ENCODE assay signal across 8 mouse cellular contexts in genomic region chr6:11926082-11926595, GRCm38 (mm10). TPM values are rescaled to one million over a fixed set of nuclear protein-coding genes. Genes with fewer than 3 reads are reported as not detected.
A peak's percentile ranks its signal among the peaks of the same experiment; 100 is the strongest.
DNase-seq lines count a peak whose midpoint lies in the region; ATAC-seq and TF ChIP-seq lines count a peak whose summit lies in the region.

No protein-coding gene starts in this region.

- no peaks in the 10 kb centered on the region for H3K27me3 ChIP-seq in heart, embryonic 10.5 days (ENCODE audit: insufficient read depth, poor library complexity, severe bottlenecking)
- H3K27me3 ChIP-seq in lung, embryonic 15.5 days, result no peaks in the 10 kb centered on the region

- H3K36me3 ChIP-seq in heart, embryonic 10.5 days, result 0 out of 2 replicates have a peak, but pooled peaks cover 8% of the 10 kb centered on the region
- peaks cover 7% of the 10 kb centered on the region; the same call in 1 of the 2 replicates for H3K36me3 ChIP-seq in lung, embryonic 15.5 days

- H3K4me2 ChIP-seq in lung, embryonic 15.5 days, result peak overlapping the region; percentile 63

- no peak for TF ChIP-seq POLR2A in olfactory bulb, adult 2 months (IDR thresholded peaks at IDR 0.05; ENCODE audit: insufficient read depth, low read depth, low read length)

- peak overlapping the region; percentile 93 for H3K4me3 ChIP-seq in heart, embryonic 10.5 days
- peak overlapping the region; percentile 75 for H3K4me3 ChIP-seq in lung, embryonic 15.5 days
- H3K4me3 ChIP-seq in olfactory bulb, adult 2 months (ENCODE audit: insufficient read depth, low read depth, low read length), result peak overlapping the region; percentile 62

- no peaks in the 10 kb centered on the region for H3K9me3 ChIP-seq in heart, embryonic 10.5 days
- no peaks in the 10 kb centered on the region for H3K9me3 ChIP-seq in lung, embryonic 15.5 days

- no peak for TF ChIP-seq CTCF in olfactory bulb, adult 2 months (IDR thresholded peaks at IDR 0.05; ENCODE audit: insufficient read depth, low read depth, low read length)

- H3K9ac ChIP-seq in lung, embryonic 15.5 days, result peak overlapping the region; percentile 84

- DNase-seq in 3T3-L1 (ENCODE audit: low read depth, low spot score), result peak; percentile 54
- peak; percentile 68 for DNase-seq in NIH3T3 (ENCODE audit: low read depth)
- peak; percentile 66 for DNase-seq in embryo, embryonic 11 days
- peak; percentile 88 for DNase-seq in heart, embryonic 10.5 days (ENCODE audit: low spot score)
- DNase-seq in kidney, postnatal 36 days, result peak; percentile 15 to 46
- peak; percentile 54 for DNase-seq in thymus, postnatal 14 days

- H3K4me1 ChIP-seq in heart, embryonic 10.5 days, result peaks cover 11% of the 10 kb centered on the region; the same call in 1 of the 2 replicates
- H3K4me1 ChIP-seq in lung, embryonic 15.5 days, result peaks cover 17% of the 10 kb centered on the region
- H3K4me1 ChIP-seq in olfactory bulb, adult 2 months (ENCODE audit: control insufficient read depth, insufficient read depth, low read length), result peaks cover 2% of the 10 kb centered on the region; the same call in 1 of the 2 replicates

- peak overlapping the region; percentile 99 for H3K27ac ChIP-seq in heart, embryonic 10.5 days
- H3K27ac ChIP-seq in lung, embryonic 15.5 days, result peak overlapping the region; percentile 96
- peak overlapping the region; percentile 64; the same call in 1 of the 2 replicates for H3K27ac ChIP-seq in olfactory bulb, adult 2 months (ENCODE audit: insufficient read depth, low read depth, low read length)

- under 1% methylated on average over 40 of the region's 40 CpGs for WGBS in heart, embryonic 10.5 days
- under 1% methylated on average over 36 of the region's 40 CpGs for WGBS in lung, embryonic 15.5 days
- under 1% methylated on average over 32 of the region's 40 CpGs for WGBS in olfactory bulb, adult 2 months

- peak; percentile 86 for ATAC-seq in lung, embryonic 15.5 days (ENCODE audit: borderline replicate concordance, extremely low read depth, low FRiP score, low TSS enrichment)

RNA-seq across cellular contexts. Expression of gene Phf14, which starts 18.5 kb away (rescaled TPM):
- polyA plus RNA-seq in heart, embryonic 10.5 days (2016; fragmentation: Nextera tagmentation; extraction: Ambion mirVana), result 42.1 and 48.5 TPM in 2 replicates
- 54.9 and 55.6 TPM in 2 replicates for polyA plus RNA-seq in lung, embryonic 15.5 days (2015; fragmentation: Nextera tagmentation; extraction: Ambion mirVana)
- 95.1 TPM in 1 of 2 replicates, not detected in the other for polyA plus RNA-seq in olfactory bulb, adult 2 months (2012; ENCODE audit: insufficient read depth, insufficient read length, low replicate concordance, missing spikeins)

RNA-seq across cellular contexts. Expression of gene Ndufa4, which starts 18.8 kb away (rescaled TPM):
- polyA plus RNA-seq in heart, embryonic 10.5 days (2016; fragmentation: Nextera tagmentation; extraction: Ambion mirVana), result 1,053 and 1,373 TPM in 2 replicates
- 878 and 948 TPM in 2 replicates for polyA plus RNA-seq in lung, embryonic 15.5 days (2015; fragmentation: Nextera tagmentation; extraction: Ambion mirVana)
- polyA plus RNA-seq in olfactory bulb, adult 2 months (2012; ENCODE audit: insufficient read depth, insufficient read length, low replicate concordance, missing spikeins), result not detected in 2 replicates

Comparison
In these comparisons a context has a peak if more than half of its experiments do, and no peak if none do; other contexts are left out.
1. Peak in every context shown above with its lines: DNase-seq, ATAC-seq, H3K4me3 ChIP-seq and H3K27ac ChIP-seq.
2. DNase-seq: peak in every context shown above with its lines; median percentile 88 in heart, embryonic 10.5 days; 68 in NIH3T3; 66 in embryo, embryonic 11 days; 54 in 3T3-L1; 54 in thymus, postnatal 14 days; 30 in kidney, postnatal 36 days.
3. RNA of gene Ndufa4, which starts 18.8 kb away (polyA plus RNA-seq): 1,053 to 1,373 TPM in heart, embryonic 10.5 days and 878 to 948 TPM in lung, embryonic 15.5 days; not detected in olfactory bulb, adult 2 months; every median in the first group is over 100 times any median in the second.